Mouse (Mus musculus) left cerebral cortex, postnatal 4 days (tissue): ENCODE results near the gene Tmem210. TPM values are rescaled to one million over a fixed set of nuclear protein-coding genes. Genes with fewer than 3 reads are reported as not detected.

ENCODE experiments used
- DNase-seq: peaks from one replicate; pipeline ENCODE4 v3.0.0-alpha.2; 2022
- intact Hi-C: fragments of 180-260 bp; cut with DNase I; formaldehyde crosslinking; loops from one replicate; pipeline ENCODE4 v1.15.1; 2025
- total RNA-seq, 2 experiments: library from RNA; stranded (reverse); gene quantifications; 2 replicates each; pipeline ENCODE4 v1.2.3; 2021

The Tmem210 gene
- total RNA-seq, 2 experiments from 2014 or later, result not detected

DNA sequence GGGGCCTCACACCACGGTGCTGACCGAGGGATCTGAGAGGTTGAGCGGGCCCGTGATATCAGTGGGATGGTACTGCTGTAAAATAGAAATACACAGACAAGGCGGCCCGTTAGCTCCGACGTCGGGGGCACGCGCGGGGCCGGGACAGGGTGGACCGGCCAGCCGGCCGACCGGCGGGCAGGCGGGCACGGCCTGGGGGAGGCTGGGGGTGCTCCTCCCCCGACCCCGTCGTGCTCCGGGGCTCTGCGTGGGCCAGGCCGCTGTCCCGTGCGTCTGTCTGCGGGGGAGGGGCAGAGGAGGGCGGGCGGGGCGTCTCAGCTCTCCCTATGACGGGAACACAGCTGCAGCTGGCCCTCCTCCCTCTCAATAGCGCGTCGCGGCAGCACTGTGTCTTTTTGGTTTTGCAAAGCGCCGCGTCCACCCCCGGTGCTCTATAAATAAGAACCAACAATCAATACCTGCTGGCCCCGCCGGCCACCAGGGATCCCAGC lies 4.2 kb downstream of the Tmem210 start:
- no peak for DNase-seq
- intact Hi-C loops, result no loop called here

DNA sequence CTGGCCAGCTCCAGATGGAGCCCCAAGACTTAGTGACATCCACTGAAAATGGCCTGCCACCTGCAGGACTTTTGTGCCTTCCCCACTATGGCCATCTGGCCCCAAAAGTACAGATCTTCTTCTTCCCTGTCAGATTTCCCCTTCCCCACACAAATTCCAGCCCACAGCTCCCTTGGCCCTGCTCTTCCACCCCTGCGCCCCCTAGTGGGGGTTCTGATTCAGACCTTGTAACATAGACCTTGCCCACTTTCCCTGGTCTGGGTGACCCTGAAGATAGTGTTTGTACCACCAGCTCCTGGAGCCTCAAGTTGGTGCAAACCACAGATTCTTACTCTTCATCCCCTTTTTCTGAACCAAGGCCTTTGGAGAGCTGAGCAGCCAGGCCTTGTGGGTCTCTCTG lies 4.9 kb downstream of the Tmem210 start:
- peak; percentile 87 for DNase-seq
- intact Hi-C loops, result no loop called here

DNA sequence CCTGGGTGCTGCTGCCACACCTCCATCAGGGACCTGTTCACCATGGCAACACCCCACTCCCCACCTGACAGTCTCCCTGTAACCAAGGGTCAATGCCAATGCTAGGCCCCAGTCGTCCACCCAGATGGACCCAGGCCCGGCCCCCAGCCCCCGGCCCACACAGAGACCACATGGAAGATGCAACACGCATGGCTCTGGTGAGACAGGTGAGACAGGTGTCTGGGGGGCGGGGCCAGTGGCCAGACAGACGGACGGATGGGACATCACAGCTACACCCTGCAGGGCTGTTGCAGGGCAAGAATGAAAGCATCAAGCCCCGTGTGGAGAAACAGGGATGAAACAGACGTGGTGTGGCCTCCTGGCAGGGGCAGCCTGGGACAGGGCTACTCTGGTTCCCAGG lies 5.8 kb downstream of the Tmem210 start:
- intact Hi-C loops, result no loop called here

DNA sequence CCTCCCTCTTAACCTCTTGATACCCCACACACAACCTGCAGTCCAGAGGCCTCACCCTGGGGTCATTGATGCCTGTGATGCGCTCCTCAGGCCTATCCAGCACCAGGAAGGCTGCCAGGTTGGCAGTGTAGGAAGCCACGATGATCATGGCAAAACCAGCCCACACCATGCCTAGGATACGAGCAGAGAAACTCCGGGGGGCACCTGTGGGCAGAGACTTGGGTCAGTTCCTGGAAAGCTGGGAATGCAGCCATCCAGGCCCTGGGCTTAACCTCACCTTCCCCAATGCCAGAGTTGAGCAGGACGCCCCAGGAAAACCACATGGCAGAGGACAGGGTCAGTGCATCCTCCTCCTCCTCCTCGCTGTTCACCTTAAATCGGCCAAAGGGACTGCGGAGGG lies 9.1 kb downstream of the Tmem210 start:
- intact Hi-C loops, result no loop called here
- no peak for DNase-seq

More for the DNA sequence above, 5.8 kb downstream of the Tmem210 start:
- no peak for DNase-seq

DNA sequence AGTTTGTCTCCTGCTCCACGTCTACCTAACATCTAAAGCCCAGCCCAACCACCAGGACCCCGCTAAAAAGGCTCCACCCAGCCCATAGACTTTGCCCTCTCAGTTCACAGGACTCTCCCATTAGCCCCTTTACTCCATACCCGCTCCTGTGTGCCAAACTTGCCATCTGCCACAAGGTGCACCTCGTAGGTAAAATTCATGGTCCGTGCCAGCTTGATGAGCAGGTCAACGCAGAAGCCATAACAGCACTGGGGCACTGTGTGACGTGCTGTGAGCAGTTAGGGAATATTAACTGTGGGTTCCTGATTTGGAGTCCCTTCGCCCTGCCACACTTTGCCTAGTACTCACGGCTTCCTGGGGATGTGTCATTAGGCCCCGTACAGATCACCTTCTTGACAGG lies 10.1 kb downstream of the Tmem210 start:
- no peak for DNase-seq
- intact Hi-C loops, result no loop called here

DNA sequence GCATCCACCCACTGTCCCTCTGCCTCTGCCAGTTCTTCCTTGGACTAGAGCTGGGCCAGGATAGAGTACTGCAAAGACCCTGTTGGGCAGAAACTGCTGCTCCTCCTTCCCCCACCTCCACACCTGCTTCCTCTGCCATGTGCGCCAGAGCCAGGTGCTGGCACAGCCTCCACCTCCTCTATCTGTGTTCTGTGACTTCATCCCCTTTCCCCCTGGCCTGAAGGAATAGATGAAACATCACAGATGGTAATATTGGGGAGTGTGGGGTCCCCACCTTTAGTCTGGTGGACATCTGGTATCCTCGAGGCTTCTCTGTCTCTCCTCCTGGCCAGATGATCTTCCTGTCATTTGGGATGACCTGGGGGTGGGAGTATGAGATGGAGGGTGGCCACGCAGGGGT lies 15.5 kb downstream of the Tmem210 start:
- intact Hi-C loops, result no loop called here
- DNase-seq, result no peak

DNA sequence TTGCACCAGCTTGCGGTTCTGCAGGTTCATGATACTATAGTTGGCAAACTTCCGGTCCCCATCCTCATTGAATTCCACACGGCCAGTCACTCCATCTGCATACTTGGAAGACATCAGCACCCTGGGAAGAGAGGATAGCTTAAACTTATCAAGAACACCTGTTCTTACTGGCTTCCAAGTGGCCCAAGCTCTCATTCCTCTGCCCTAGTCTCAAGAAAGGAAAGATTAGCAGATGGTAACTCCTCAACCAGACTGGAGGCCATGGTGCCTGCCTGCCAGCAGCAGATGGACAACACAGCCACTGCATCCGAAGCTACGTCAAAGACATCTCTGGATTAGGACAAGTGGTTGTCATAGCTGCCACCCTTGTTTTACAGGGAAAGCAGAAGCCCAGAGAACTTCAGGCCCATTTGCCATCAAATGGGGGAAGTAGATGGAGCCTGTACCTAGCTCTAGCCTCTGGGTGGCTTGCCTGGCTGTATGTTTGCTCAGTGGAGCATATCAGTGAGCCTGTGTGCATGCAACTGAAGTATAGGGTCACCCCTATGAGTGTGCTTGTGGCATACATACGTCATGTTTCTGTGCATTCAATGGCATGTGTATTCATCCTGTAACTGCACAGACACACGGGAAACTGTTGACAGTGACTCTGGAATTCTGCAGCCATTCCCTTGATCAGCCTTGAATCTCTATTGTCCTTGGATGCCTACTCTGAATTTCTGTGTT lies 16.1 kb downstream of the Tmem210 start:
- intact Hi-C loops, result no loop called here
- DNase-seq, result peak; percentile 58

DNA sequence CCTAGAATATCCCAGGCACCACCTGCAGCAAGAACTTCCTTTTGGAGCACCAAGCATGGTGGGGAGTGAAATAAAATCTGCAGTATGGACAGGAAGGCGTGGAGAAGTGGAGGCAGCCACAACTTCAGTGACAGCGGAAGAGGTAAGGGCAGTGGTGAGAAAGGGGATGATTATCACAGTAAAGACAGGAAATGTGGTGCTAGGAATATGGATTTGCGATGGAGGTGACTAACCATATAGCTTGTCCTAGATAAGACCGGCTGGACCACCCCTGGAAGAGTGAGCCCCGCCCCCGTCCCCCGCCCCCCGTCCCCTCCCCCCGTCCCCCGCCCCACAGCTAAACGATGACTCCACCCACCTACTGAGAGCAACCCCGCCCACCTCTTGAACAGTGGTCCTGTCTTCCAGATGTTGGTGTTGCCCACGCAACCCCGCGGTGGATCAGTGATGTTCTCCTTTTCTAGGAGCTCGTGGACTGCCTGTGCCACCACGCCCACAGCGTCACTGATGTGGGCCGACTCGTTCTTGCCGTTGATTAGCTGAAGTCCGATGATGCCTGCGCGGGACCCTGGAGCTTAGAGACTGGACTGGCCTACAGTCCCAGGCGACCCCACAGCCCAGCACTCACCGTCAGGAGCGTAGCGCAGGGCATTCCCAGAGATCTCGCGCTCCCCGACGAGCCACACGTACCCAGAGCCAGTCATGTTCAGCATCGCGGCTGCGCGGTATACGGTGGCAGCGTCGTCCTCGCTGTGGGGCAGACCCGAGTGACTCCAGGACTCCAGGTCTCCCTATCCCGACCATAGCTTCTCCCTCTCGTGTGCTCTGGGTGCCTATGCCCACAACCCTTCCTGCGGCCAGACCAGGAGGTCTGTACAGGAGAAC lies 17.0 kb downstream of the Tmem210 start:
- peak; percentile 55 for DNase-seq
- intact Hi-C loops, result no loop called here

DNA sequence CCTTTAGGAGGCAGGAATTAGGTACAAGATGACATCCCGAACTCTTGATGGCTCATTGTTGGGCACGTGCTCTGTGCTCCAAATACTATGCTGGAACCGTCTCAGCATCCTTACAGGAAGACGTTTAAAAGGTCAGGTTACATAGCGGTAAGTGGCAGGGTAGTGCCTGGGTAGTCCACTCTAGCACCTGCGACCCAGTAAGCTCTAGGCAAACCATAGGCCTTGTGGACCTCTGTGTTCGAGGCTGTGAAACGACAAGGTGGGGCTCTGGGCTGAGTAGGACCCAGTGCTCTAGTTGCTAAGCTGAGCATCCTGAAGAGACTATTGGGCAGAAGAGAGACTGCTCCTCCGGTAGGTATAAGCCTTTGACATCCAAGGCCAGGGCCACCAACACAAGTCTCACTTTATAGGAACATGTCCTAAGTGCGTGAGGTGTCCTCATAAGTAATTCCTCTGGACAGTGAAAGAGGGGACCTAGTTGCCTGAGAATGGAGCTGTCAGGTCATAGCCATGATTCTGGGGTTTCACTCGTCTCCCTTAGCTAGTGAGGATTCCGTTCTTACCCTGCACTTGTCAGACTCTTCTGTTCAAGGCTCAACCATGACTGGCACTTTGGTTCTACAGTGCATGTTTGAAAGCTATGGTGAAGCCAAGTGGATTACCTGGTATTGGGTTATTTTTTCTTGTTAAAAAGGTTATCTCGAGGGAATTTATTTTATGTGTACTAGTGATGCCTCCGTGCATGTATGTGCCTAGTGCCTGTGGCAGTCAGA lies 17.8 kb downstream of the Tmem210 start:
- no peak for DNase-seq
- intact Hi-C loops, result no loop called here

DNA sequence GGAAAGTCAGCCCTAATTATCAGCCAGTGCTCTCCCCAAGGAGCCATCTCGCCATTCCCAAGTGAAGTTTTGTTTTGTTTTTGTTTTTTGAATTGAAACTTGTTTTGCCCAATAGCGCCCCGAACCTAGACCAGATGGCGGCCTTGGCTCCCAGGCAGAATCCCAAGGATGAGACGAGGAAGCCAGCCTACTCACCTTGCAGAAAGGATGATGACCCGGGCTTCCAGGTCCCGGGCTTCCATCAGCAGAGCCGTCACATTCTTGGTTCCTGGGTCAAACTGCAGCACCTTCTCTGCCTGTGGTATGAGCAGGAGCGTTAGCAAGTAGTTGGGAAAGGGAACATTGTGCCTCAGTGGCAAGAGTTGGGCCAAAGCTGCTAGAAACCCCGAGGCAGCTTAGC lies 22.2 kb downstream of the Tmem210 start:
- intact Hi-C loops, result no loop called here

DNA sequence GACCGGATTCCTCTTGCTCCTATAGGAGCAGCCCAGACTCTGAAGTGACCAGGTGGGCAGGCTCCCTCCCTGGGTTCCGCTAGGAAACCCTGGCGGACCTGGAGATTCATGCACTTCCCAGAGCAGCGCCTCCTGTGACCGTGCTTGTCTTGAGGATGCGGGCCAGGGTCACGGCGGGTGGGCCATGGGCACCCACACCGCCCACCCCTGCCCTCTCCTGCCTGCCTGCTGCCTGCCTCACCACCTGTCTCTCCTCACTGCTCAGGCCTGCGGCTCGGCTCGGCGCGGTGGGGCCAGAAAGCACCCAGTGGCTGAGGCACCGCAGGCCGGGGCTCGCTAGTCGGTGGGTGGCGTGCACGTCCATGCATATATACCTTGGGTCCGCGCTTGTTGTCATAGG lies 23.0 kb downstream of the Tmem210 start:
- DNase-seq, result no peak
- intact Hi-C loops, result no loop called here

More for the DNA sequence above, 22.2 kb downstream of the Tmem210 start:
- DNase-seq, result no peak

DNA sequence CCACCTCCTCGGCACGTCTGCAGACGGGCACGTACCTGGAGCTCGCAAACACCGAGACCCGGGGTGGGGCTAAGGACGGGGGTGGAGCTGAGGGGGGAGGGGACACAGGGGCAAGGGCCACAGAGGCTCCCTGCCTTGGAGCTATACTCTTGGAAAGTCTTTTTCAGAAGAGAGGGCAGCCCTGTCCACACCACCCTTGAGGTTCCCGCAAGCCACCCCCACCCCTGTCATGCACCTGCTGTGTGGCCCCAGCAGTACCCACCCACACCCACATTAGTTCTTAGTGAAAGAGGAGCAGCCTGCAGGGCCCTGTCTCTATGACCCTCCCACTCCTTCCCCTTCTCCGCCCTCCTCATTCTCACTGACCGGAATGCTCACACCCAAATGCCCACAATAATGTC lies 23.5 kb downstream of the Tmem210 start:
- intact Hi-C loops, result no loop called here
- no peak for DNase-seq

DNA sequence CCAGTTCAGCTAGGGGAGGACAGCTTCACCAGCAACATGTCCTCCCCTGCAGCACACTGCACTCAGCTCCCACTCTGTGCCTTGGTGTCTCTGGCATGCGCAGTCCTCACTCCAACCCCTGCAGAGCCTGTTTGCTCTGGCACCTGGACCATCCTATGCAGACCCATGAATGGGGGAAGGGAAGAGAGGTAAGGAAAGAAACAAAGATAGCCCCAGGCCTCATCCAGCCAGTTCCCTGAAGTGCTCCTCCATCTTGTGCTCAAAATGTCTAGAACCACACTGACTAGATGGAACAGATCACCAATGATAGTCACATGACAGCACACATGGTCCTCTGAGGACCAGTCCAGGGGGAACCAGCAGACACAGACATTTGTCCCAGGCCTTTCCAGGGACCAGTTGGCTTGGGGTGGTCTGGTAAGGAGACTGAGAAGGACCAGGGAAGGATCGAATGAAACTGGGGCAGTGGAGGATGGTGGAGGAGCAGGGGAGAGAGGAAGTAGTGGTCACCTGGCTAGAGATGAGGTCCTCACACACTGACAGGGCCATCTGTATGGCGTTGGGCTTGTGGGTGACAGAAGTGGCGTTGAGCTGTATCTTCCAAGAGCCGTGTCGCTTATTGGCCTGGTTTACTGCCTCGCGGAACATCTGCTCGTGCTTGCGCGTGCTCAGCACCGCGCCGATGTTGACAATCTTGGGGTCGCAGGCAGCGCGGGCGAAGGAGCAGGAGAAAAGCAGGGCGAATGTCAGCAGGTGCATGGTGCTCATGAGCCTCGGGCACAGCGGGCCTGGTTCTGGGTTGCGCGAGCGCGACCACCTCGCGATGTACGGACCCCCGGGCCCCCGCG lies 30.4 kb downstream of the Tmem210 start:
- intact Hi-C loops, result no loop called here

DNA sequence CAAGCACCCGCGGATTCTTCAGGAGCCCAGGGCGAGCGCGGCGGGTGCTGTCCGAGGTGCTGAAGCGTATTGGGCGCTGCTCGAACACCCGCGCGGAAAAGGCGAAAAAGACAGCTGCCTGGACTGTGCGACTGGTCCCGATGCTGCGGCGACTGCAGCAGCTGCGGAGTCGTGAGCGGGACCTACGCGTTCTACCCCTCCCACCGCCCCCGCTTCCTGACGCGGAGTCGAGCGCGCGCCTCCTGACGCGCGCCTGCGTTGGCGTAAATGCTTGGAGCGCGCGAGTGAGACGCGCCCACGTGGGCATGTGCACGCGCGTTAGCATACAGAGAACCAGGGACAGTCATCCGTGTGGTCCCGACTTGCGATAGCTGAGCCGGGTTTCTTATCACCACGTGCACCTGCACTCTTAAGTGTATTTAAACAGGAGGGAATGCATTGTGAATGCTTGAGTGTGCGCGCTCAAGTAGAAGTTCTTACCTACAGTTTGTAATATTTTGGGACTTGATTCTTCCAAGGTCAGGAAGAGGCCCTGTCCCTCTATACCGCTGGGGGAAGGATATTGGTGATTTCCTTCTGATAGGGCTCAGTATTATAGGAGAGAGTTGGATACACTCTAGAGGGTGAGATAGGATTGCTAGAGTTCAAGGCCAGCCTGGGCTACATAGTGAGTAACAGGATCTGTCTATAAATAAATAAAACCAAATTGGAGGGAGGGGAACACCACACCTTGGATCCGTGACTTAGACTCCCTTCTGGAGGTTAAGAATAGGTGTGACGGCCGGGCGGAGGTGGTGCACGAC lies 31.2 kb downstream of the Tmem210 start, which contains the start of gene Grin1:
TSS of gene Grin1 (minus strand) at position 217 of the 803 bp plus-strand sequence.
- peak; percentile 82 for DNase-seq
- intact Hi-C loops, result no loop called here

More for the DNA sequence above, 30.4 kb downstream of the Tmem210 start:
- DNase-seq, result no peak

DNA sequence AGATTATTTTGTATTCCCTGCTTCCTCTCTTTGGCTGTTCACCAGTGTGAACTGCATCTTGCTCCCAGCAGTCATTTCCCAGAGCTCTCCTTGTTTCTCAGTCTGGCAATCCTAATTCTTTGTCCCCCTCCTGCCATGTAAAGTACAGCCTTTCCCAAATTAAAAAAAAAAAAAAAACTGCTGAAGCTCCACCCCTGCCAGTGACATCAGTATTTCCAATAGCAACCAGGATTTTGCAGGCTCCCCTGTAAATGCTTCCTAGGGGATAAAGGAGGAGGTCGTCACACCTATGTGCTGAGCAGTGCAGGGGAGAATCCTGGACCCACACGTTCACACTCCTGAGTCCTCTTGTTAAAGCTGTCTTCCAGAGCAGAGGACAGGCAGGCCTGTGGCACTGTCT lies 32.1 kb downstream of the Tmem210 start:
- intact Hi-C loops, result no loop called here
- DNase-seq, result no peak

DNA sequence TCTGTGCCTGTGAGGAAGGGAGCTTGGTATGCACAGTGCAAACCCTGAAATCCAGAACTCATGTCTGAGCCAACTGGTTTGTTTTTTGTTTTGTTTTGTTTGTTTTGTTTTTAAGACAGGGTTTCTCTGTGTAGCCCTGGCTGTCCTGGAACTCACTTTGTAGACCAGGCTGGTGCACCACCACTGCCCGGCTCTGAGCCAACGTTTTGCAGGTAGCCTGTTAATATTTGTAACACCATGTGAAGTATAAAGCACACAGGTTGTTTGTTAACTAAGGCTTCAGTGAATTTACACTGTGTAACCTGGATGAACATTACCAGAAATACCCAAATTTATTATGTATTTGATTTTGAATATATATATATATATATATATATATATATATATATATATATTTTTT lies 38.1 kb downstream of the Tmem210 start:
- intact Hi-C loops, result no loop called here

DNA sequence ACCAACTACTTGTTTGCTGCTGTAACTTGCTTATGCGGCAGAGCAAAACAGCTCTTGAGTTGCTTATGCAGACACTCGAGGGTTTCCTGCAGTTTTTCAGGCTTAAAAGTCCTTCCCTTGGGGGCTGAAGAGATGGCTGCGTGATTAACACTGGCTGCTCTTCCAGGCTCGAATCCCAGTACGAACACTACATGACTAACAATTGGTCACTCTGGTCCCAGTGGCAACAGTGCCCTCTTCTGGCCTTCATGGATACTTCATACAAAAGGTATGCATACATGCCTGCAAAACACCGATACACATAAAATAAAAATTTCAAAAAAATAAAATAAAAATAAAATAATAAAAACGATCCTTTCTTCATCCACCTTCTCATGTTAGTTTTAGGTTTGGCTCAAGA lies 40.5 kb downstream of the Tmem210 start:
- peak; percentile 59 for DNase-seq
- intact Hi-C loops, result no loop called here

More for the DNA sequence above, 38.1 kb downstream of the Tmem210 start:
- no peak for DNase-seq

DNA sequence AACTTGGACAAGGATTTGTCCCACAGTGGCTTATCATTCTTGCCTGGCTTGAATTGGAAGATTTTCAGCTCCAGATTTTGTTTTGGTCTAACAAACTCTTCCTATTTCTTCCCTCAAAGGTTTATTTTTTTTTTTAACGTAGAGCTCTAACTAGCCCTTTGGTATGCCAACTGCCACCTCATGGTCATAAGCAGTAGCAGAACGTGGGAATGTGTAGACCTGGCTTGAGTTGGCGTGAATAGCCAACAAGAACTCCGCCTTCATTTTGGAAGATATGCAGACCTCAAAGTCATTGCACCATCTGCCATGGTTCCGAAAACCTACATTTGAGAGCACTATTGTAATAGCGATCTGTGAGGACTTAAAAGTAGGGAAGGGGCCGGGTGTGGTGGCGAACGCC lies 43.5 kb downstream of the Tmem210 start:
- intact Hi-C loops, result no loop called here
- DNase-seq, result no peak
